Mouse (Mus musculus) gastrocnemius, postnatal 14 days (tissue): ENCODE results near the gene Ppp1r9a. TPM values are rescaled to one million over a fixed set of nuclear protein-coding genes. Genes with fewer than 3 reads are reported as not detected.

Source experiments
- DNase-seq: peaks from one replicate; pipeline ENCODE4 v3.0.0; 2021; ENCODE audit warnings: mixed read lengths
- intact Hi-C: fragments of 180-260 bp; cut with DNase I; formaldehyde crosslinking; loops from one replicate; pipeline ENCODE4 v1.15.1; 2025; ENCODE audit warnings: low total_unique reads
- total RNA-seq, 2 experiments: library from RNA; stranded (reverse); gene quantifications; 2 replicates each; pipeline ENCODE4 v1.2.3; 2021

Ppp1r9a gene
- total RNA-seq, 2 experiments from 2014 or later: 7.5 to 9.9 TPM

- intact Hi-C loops: no loop called here
- no peak for DNase-seq
These were observed 271.6 kb downstream of the Ppp1r9a start for GRCm38 (mm10) chr6:5174179-5174812.

- intact Hi-C loops: no loop called here
These were observed 275.5 kb downstream of the Ppp1r9a start for GRCm38 (mm10) chr6:5177967-5178891.

GRCm38 (mm10) chr6:5179189-5179588, 276.5 kb downstream of the Ppp1r9a start:
- intact Hi-C loops: no loop called here
- DNase-seq: no peak

More at GRCm38 (mm10) chr6:5177967-5178891, 275.5 kb downstream of the Ppp1r9a start:
- no peak for DNase-seq

DNA sequence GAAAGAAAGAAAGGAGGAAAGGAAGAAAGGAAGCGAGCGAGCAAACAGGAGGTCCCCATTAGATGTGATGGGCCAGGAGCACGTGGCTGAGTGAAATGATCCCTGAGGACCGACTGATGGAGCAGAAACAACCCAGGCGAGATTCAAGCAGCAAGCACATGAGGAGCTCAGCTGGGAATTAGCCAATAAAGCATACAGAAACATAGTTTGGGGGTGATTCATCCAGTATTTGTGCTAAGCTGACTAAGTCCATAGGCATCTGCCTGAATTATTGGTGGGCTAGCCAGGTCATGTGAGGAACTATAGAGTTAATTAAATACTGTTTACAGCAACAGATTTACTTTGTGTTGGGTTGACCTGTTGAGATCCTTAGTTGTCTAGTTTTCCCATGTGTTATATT, 277.9 kb downstream of the Ppp1r9a start:
- intact Hi-C loops: no loop called here
- no peak for DNase-seq

DNA sequence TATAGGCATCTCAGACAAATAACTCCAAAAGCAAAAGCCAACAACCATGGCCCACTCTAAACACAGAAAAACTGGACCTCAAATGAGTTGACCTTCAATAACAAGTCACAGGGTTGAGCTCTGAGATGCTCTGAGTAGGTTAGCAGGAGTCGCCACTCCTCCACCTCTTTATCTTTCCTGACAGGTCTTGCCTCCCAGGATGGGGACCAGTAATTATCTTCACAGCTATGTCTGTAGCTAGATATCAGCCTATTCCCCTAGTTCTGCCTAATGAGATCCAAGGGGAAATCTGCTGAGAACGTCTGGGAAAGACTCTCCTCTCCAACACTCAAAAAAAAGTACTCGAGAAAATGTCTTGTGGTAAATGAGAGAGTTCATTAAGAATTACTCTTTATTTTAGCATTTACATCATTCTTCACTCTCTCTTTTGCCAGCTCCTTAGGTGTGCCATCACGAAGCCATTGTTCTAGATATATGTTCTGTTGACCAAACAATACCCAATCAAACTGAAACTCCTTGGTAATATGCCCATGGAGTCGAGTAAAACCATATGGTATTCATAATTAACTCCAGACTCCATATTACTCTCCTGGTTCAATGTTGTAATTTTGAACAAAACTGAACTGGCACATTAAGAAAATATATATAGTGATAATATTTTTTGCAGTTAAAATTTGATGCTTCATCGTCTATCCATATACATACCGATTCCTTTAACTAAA, 283.7 kb downstream of the Ppp1r9a start:
- no peak for DNase-seq
- intact Hi-C loops: no loop called here

- intact Hi-C loops: no loop called here
These were observed 284.9 kb downstream of the Ppp1r9a start for GRCm38 (mm10) chr6:5187586-5187985.

DNA sequence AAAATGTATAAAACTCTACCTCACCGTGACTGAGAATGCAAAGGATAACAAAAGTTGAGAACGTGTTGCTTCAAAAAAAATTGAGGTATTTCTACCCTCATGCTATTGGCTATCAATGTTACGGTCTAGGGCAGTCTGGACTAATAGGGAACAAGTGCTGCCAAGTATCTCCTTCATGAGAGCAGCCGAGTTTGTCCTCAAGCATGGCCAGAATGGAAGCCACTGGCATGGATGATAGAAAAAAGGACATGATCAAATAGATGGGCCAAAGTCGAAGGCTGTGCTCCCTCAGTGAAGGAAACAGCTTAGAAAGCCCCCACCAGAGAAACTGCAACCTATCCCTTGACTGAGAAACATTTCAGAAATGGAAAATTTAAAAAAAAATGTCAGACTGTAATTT, 285.3 kb downstream of the Ppp1r9a start:
- no peak for DNase-seq
- intact Hi-C loops: no loop called here

More at GRCm38 (mm10) chr6:5187586-5187985, 284.9 kb downstream of the Ppp1r9a start:
- no peak for DNase-seq

- intact Hi-C loops: no loop called here
These were observed 286.2 kb downstream of the Ppp1r9a start for GRCm38 (mm10) chr6:5188938-5189337.

GRCm38 (mm10) chr6:5189507-5189906, 286.8 kb downstream of the Ppp1r9a start:
- intact Hi-C loops: no loop called here
- DNase-seq: no peak

More at GRCm38 (mm10) chr6:5188938-5189337, 286.2 kb downstream of the Ppp1r9a start:
- DNase-seq: no peak

DNA sequence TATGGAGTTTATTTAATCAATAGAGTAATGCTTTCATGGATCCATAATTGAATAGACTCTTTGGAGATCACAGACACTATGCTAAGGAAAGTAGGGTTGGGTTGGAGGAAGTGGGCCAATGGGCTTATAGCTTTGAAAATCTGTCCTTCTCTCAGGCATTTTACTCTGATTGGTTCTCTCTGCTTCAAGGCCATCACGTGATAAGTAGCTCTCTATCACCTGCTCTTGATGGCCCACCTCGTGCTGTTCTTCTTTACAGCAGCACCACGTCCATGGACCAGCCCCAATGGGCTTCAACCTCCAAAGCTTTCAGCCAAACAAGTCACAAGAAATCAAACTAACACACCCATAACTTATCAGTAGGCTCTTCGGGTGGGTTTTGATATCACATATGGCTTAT, 288.0 kb downstream of the Ppp1r9a start:
- intact Hi-C loops: no loop called here
- no peak for DNase-seq

DNA sequence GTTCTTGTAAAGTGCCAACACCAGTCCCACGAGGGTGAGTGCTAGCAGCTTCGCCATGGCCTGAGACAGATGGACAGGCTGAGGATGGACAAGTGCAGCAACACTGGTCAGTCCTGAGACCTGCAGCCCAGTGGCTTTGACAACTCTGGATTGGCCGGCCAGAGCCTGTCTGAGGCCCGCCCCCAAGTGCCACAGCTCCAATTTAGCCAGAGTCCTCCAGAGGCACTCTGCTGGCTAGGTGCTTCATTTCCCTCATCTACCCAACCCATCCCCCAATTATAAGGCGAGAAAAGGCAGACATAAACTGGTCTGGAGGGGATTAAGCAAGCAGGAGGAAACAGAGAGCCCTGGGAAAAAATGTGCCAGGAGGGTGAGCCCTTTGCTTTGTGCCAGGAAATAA, 291.0 kb downstream of the Ppp1r9a start, which contains the start of gene Pon1:
Pon1 (minus strand) TSS at position 254 of the 400 bp plus-strand sequence.
- intact Hi-C loops: no loop called here
- no peak for DNase-seq

DNA sequence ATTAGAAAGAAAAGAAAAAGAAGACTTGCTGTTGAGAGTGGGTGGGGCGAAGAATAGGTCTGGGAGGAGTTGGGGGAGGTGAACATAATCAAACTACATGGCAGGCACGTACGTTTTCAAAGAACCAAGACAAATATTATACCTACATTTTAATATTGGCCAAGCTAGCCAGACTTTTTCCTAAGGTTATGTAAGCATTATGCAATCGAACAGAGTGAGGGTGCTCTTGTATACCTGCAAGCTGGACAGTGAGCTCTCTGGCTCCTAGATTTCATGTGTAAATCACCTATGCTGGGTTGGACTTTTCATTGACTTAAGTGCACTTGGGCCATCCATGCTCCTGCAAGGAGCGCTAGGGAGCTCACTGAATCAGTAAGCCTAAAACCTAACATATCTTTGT, 295.9 kb downstream of the Ppp1r9a start:
- intact Hi-C loops: no loop called here
- no peak for DNase-seq

GRCm38 (mm10) chr6:5199376-5199905, 296.7 kb downstream of the Ppp1r9a start:
- DNase-seq: no peak
- intact Hi-C loops: no loop called here

- intact Hi-C loops: no loop called here
These were observed 297.2 kb downstream of the Ppp1r9a start for GRCm38 (mm10) chr6:5199916-5200315.

GRCm38 (mm10) chr6:5207817-5208216, 305.1 kb downstream of the Ppp1r9a start:
- DNase-seq: no peak
- intact Hi-C loops: no loop called here

More at GRCm38 (mm10) chr6:5199916-5200315, 297.2 kb downstream of the Ppp1r9a start:
- DNase-seq: no peak

Other genes with a start within 250 kb of the Ppp1r9a start
- gene Sgce, start 155.7 kb upstream of the Ppp1r9a start, total RNA-seq: 10 to 100 TPM; 22.3 to 26.4 TPM
- gene Peg10, start 155.6 kb upstream of the Ppp1r9a start, total RNA-seq: 10 to 100 TPM in 1 of 2 experiments, 1 to 10 TPM in 1; 8.6 to 12.3 TPM